Mouse (Mus musculus): ENCODE measurements around the gene Ttc3.
"Not testable (repeated sequence)": the region's sequence is repeated elsewhere in the genome, so short reads cannot be mapped to it uniquely, and the experiment has no call there.

Gene Ttc3

DNA sequence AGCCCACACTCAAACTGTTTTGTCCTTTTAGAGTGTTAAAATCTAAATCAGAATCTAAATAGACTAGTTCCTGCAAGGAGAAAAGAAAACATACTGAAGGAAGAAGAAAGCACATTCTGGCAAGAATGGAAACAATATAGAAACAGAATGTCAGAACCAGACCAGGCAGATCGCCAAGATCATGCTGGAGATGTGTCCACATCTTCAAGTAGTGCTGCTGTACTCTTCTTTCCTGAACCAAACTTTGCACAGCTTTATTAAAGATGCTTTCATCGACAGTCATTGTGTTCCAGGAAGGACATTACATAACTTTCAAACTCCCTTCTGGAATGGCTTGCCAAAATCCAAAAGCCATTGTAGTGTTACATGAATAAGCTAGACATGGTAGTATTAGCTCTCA is 66.4 kb downstream of the Ttc3 start:
- DNase-seq = no peak

- no peak for DNase-seq
These were observed 70.9 kb downstream of the Ttc3 start for GRCm38 (mm10) chr16:94441361-94441760.

GRCm38 (mm10) chr16:94449151-94449550 is 78.7 kb downstream of the Ttc3 start:
- DNase-seq = no peak

DNA sequence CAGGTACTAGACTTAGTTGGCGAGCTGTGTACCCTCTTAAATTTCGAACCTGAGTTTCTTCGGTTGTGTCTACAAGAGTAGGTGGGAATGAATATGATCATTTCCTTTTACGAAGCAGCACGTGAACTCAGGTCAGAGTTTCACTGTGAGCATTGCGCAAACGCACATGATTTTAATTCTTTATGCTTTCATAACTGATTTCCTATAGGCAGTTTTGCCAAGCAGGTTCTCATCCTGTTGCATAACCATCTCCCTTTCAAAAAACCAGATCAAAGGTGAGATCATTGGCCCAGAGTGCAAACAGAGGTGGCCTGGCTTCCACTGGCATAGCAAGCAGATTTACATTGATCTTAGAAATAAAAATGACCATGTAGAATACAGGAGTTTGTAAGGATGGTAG is 79.2 kb downstream of the Ttc3 start:
- no peak for DNase-seq

DNA sequence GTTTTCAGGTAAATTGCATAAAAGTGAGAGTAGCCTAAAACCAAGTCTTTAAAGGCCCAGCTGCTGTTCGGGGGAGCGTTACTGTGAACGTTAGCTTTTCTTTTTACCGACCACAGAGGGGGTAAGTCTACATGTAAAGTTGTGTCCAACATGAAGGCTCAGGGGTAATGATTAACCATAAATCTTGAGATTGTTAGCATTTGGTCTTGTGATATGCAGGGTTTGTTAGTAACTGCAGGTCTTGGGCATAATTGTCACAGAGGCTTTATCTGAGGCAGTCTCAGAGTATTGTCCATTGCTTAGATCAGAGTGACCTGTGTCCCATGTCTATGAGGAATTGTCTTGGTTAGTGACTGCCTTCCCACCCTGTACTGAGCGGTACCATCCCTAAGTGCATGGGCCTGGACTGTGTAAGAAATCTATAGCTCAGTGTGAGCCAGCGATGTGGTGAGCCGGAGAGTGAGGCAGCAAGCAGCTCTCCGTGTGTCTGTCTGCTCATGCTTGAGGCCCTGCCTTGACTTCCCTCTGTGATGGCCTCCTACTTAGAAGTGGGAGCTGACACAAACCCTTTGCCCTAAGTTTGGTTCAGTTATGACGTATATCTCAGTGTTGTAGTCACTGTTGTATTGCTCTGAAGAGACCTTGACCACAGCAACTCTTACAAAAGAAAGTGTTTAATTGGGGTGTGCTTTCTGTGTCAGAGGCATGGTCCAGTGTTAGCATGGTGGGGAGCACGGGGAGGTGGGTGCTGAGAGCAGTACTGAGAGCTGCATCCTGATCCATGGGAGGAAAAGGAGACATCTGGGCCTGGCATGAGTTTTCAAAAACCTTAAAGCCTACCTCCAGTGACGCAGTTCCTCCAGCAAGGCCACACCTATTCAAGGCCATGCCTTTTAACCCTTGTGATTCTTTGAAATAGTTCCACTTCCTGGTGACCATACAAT is 81.4 kb downstream of the Ttc3 start:
- no peak for DNase-seq

- DNase-seq = no peak
These were observed 82.3 kb downstream of the Ttc3 start for GRCm38 (mm10) chr16:94452768-94453167.

DNA sequence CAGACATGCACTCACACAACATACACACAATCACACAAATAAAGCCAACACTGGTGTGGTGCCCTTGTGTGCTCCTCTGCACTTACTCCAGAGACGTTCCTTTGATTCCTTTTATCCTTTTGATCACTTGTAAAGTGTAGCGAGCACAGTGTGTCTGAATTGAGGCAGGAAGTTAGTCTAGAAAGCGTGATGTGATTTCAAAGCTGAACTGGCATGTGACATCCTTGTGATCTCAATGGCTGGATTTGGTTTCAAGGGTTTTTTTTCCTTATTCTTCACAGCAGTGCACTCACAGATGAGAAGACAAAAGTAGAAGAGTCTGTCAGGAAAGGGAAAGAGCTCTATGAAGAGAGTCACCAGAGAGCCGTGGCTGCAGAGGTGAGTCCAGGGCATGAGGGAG is 83.7 kb downstream of the Ttc3 start:
- DNase-seq = no peak

DNA sequence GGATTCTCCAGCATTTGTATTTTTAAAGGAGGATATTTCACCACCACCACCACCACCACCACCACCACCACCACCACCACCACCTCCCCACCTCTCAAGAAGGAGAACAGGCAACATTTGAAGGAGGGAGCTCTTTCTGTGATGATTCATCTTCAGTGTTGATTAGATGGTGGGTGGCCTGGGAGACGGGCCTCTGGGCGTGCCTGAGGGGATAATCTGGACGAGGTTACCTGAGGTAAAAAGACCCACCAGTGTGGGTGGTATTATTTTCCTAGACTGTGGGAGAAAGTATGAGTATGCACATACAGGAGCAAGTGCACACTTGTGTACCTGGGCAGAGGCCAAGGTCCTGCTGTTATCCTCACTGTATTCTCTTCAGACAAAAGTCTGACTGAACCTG is 93.6 kb downstream of the Ttc3 start:
- DNase-seq = no peak

- no peak for DNase-seq
These were observed 95.5 kb downstream of the Ttc3 start for GRCm38 (mm10) chr16:94465900-94466299.

- not testable (repeated sequence) for DNase-seq
These were observed 95.9 kb downstream of the Ttc3 start for GRCm38 (mm10) chr16:94466317-94466716.

- no peak for DNase-seq
These were observed 97.1 kb downstream of the Ttc3 start for GRCm38 (mm10) chr16:94467337-94468055.

- no peak for DNase-seq
These were observed 98.0 kb downstream of the Ttc3 start for GRCm38 (mm10) chr16:94468391-94468790.

- DNase-seq = no peak
These were observed 102.1 kb downstream of the Ttc3 start for GRCm38 (mm10) chr16:94472515-94472951.

DNA sequence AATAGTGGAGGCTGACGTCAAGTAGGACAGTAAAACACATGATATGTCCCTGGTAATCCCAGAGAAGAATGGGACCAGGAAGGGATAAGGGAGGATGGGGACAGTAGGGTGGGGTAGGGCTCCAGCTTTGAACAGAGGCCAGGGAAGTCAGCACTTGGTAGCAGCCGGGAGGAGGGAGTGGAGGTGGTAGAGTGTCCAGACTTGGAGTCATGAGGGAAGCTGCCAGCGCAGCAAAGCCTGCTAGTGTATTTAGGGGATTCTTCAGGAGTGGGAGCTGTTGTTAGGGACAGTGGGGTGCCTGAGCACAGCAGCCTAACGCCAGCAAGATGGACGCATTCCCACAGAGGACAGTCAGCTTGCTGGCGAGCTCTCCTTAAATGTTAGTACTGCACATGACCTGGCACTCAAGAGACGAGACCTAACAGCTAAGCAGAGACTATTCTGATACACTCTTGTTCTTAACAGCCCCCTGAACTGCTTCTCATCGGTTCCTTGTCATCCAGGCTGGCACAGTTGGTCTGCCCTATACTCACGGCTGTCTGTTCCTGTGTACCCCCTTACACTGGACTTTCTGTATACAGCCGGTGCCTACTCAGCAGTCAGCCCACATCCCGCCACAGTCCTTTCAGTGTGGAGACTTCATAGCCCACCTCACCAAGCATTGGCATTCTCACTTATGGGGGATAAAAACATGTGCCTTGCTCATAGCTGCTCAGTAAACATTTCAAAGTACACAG is 102.8 kb downstream of the Ttc3 start:
- no peak for DNase-seq

DNA sequence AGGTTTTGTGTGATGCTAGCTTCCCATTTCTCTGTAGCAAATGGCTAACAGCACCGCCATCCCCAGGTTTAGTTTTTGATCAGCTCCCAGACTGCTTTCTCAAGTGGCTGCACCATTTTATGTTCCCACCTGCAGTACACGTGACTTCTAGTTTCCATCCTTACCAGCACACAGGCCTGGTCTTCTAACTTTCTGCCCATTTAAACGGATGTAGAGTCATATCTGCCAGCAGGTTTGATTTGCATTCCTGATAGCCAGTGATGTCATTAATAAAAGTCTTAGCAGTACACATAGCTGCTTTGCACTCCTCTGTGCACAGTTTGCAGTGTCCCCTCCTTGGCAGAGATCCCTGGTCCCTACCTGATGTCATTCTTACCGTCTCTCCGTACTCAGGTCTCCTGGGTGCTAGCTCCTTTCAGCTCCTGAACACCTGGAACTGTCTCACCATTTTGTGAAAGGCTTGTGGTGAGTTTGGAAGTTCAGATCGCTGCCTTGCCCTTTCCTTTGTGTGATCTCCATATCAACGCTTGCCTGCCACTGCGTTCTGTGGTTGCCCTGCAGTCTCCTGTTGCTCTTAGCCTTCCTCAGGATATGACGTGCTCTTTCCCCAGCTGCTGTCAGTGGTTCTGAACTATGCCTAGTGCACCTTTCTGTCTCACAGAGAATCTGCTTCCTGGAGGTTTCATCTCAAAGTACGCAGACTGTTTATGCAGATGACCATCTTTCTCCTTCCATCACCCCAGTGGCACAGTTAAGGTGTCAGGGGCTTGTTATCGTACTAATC is 114.5 kb downstream of the Ttc3 start:
- DNase-seq = no peak

GRCm38 (mm10) chr16:94487341-94487740 is 116.9 kb downstream of the Ttc3 start:
- DNase-seq = no peak

DNA sequence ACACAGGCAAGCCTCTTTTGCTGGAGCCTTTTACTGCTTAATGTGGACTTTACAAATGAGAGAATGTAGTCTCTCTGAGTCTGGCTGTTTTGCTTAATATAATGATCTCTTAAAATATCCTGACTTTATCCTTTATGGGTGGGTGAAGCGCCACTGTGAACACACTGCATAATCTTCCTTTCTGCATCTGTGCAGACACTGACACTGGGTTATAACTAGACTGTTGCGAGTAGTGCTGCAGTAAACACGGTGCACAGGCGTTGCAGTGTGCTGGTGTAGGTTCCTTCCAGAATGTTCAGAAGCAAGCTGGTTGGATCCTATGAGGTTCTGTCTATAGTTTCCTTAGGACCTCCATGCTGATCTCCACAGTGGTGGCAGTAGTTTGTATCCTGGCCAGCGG is 118.9 kb downstream of the Ttc3 start:
- no peak for DNase-seq

GRCm38 (mm10) chr16:94497176-94497575 is 126.8 kb downstream of the Ttc3 start:
- not testable (repeated sequence) for DNase-seq

GRCm38 (mm10) chr16:94497911-94498310 is 127.5 kb downstream of the Ttc3 start:
- no peak for DNase-seq

DNA sequence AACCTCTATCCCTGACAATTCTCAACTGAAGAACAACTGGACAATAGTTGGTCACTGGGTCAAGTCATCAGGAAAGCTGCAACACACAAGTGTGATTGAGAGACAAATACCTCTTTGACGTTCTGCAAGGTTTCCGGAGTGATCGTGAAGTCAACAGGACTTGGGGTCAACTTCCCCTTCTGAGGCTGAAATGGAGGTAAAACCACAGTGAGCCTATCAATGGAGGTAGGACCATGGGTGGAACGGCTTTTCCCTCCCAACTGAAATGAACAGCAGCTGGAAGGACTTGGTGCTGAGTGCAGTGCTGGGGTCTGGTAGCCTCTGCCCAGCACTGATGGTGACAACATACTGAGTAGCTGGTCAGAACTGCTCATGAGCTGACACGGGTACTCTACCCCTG is 133.8 kb downstream of the Ttc3 start:
- no peak for DNase-seq

GRCm38 (mm10) chr16:94507071-94507470 is 136.7 kb downstream of the Ttc3 start:
- no peak for DNase-seq

DNA sequence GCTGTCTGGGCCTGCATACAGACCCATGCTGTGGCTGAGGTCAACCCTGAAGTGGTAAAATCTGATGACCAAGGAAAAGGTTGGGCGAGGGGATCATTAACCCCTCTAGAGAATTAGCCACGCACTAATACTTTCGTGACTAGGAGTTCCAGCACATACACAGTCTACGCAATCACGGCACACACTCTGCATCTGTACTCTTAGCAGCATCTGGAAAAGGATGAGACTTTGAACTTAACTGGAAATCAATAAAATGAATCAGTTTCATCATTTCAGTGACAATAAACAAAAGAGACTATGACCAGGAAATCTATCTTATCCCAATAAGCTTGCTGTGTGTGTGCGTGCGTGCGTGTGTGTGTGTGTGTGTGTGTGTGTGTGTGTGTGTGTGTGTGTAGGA is 138.4 kb downstream of the Ttc3 start:
- DNase-seq = no peak

- no peak for DNase-seq
These were observed 139.6 kb downstream of the Ttc3 start for GRCm38 (mm10) chr16:94509983-94510382.
